Mouse (Mus musculus): ENCODE data around the gene Areg.
A peak's percentile ranks its signal among the peaks of the same experiment; 100 is the strongest.

The Areg gene

GRCm38 (mm10) chr5:91139446-91139873 lies at the start of gene Areg:
Gene Areg (plus strand): TSS chr5:91139599.
- DNase-seq, result peak; percentile 34

- no peak for DNase-seq
Observed at GRCm38 (mm10) chr5:91090301-91090700, 49.1 kb upstream of the Areg start.

- no peak for DNase-seq
Observed at GRCm38 (mm10) chr5:91097911-91098614, 41.3 kb upstream of the Areg start.

GRCm38 (mm10) chr5:91101742-91102141 lies 37.7 kb upstream of the Areg start:
- DNase-seq, result no peak

GRCm38 (mm10) chr5:91103943-91104665 lies 35.3 kb upstream of the Areg start:
- DNase-seq, result peak; percentile 85

GRCm38 (mm10) chr5:91106248-91106647 lies 33.2 kb upstream of the Areg start:
- DNase-seq, result no peak

GRCm38 (mm10) chr5:91110023-91110670 lies 29.3 kb upstream of the Areg start:
- DNase-seq, result no peak

- DNase-seq, result no peak
Observed at GRCm38 (mm10) chr5:91111019-91111418, 28.4 kb upstream of the Areg start.

- DNase-seq, result no peak
Observed at GRCm38 (mm10) chr5:91113967-91114366, 25.4 kb upstream of the Areg start.

- no peak for DNase-seq
Observed at GRCm38 (mm10) chr5:91114574-91114973, 24.8 kb upstream of the Areg start.

GRCm38 (mm10) chr5:91118618-91119017 lies 20.8 kb upstream of the Areg start:
- no peak for DNase-seq

- DNase-seq, result no peak
Observed at GRCm38 (mm10) chr5:91123404-91123803, 16.0 kb upstream of the Areg start.

- DNase-seq, result no peak
Observed at GRCm38 (mm10) chr5:91124140-91124539, 15.3 kb upstream of the Areg start.

- no peak for DNase-seq
Observed at GRCm38 (mm10) chr5:91126623-91127022, 12.8 kb upstream of the Areg start.

- DNase-seq, result no peak
Observed at GRCm38 (mm10) chr5:91134961-91135360, 4.4 kb upstream of the Areg start.

GRCm38 (mm10) chr5:91138970-91139369 lies 429 bp upstream of the Areg start:
- no peak for DNase-seq

GRCm38 (mm10) chr5:91140896-91141448 lies 1.6 kb downstream of the Areg start:
- no peak for DNase-seq

- no peak for DNase-seq
Observed at GRCm38 (mm10) chr5:91144971-91145370, 5.6 kb downstream of the Areg start.

GRCm38 (mm10) chr5:91147001-91147400 lies 7.6 kb downstream of the Areg start:
- no peak for DNase-seq

- DNase-seq, result no peak
Observed at GRCm38 (mm10) chr5:91148054-91148453, 8.7 kb downstream of the Areg start.

GRCm38 (mm10) chr5:91156677-91157076 lies 17.3 kb downstream of the Areg start:
- DNase-seq, result no peak

GRCm38 (mm10) chr5:91157169-91157568 lies 17.8 kb downstream of the Areg start:
- no peak for DNase-seq

GRCm38 (mm10) chr5:91162787-91163186 lies 23.4 kb downstream of the Areg start:
- DNase-seq, result no peak

- no peak for DNase-seq
Observed at GRCm38 (mm10) chr5:91166601-91167000, 27.2 kb downstream of the Areg start.

Data from kidney, adult 9 months (tissue).